8 mouse cellular contexts compared by ENCODE assay signal in genomic region chr10:34297299-34297979, GRCm38 (mm10). TPM values are rescaled to one million over a fixed set of nuclear protein-coding genes. Genes with fewer than 3 reads are reported as not detected.
DNase-seq lines count a peak whose midpoint lies in the region; ATAC-seq and TF ChIP-seq lines count a peak whose summit lies in the region.

TSS of gene Tspyl4 (plus strand) at chr10:34297442.

- under 1% methylated on average over 38 of the region's 38 CpGs for WGBS in forebrain, embryonic 15.5 days
- WGBS in liver, postnatal 0 days (ENCODE audit: insufficient replicate concordance) = under 1% methylated on average over 38 of the region's 38 CpGs
- WGBS in neural tube, embryonic 13.5 days = under 1% methylated on average over 38 of the region's 38 CpGs

- no peak for TF ChIP-seq EP300 in liver, postnatal 0 days (IDR thresholded peaks at IDR 0.05; ENCODE audit: low read depth)

- intact Hi-C loops in heart, postnatal 25 days (cut with DNase I) = loop anchor here (2.0 kb wide), 1 partner anchor 15 kb away; the partner anchor contains the start of gene Tspyl1

- H3K9ac ChIP-seq in ES-E14 (ENCODE audit: insufficient read depth, low read depth, low read length, poor library complexity, severe bottlenecking) = peak within 1 kb of the TSS; percentile 73
- peak within 1 kb of the TSS; percentile 76 for H3K9ac ChIP-seq in forebrain, embryonic 15.5 days (replicated peaks)
- H3K9ac ChIP-seq in liver, postnatal 0 days (replicated peaks) = peak within 1 kb of the TSS; percentile 56
- peak within 1 kb of the TSS; percentile 97 for H3K9ac ChIP-seq in neural tube, embryonic 13.5 days

- H3K4me3 ChIP-seq in ES-E14 (ENCODE audit: insufficient read depth in 1 of 2, low read depth in 1 of 2, low read length in 2 of 2, poor library complexity in 1 of 2, severe bottlenecking in 1 of 2) = peak within 1 kb of the TSS; percentile 75 to 77
- H3K4me3 ChIP-seq in forebrain, embryonic 15.5 days = peak within 1 kb of the TSS; percentile 57
- peak within 1 kb of the TSS; percentile 62 for H3K4me3 ChIP-seq in liver, postnatal 0 days (ENCODE audit: low read depth, low read length)
- H3K4me3 ChIP-seq in neural tube, embryonic 13.5 days = peak within 1 kb of the TSS; percentile 83

- peak; percentile 90 for DNase-seq in ES-E14 (ENCODE audit: low read depth, low spot score)
- DNase-seq in cerebellum, adult 18-20 months = peak; percentile 94 to 97
- peak; percentile 78 for DNase-seq in heart, postnatal 25 days (ENCODE audit: low spot score)
- peak; percentile 95 for DNase-seq in layer of hippocampus, adult 11-12 months (ENCODE audit: low spot score)
- DNase-seq in liver, postnatal 0 days = peak; percentile 91
- DNase-seq in telencephalon, adult 2 months (ENCODE audit: low read depth, low spot score) = peak; percentile 97

- no peak within 1 kb of the TSS for H3K27ac ChIP-seq in ES-E14 (ENCODE audit: insufficient read depth, low read depth, low read length, poor library complexity, severe bottlenecking)
- peak within 1 kb of the TSS; percentile 100 for H3K27ac ChIP-seq in forebrain, embryonic 15.5 days (replicated peaks)
- H3K27ac ChIP-seq in liver, postnatal 0 days (ENCODE audit: low read depth) = no peak within 1 kb of the TSS
- H3K27ac ChIP-seq in neural tube, embryonic 13.5 days (replicated peaks) = peak within 1 kb of the TSS; percentile 99

- peak; percentile 98 for ATAC-seq in forebrain, embryonic 15.5 days (replicated peaks)
- ATAC-seq in liver, postnatal 0 days = peak; percentile 96
- peak; percentile 99 for ATAC-seq in neural tube, embryonic 13.5 days (ENCODE audit: low read depth)

- no peak for TF ChIP-seq CTCF in liver, postnatal 0 days (IDR thresholded peaks at IDR 0.05; ENCODE audit: low read depth)

- in situ Hi-C loops in ES-E14 (cut with MboI; ENCODE audit: low sequenced_read_pairs in 2 of 2, unreplicated experiment in 2 of 2) = no loop called here

- H3K36me3 ChIP-seq in ES-E14 (ENCODE audit: control insufficient read depth, insufficient read depth, low read length, poor library complexity, severe bottlenecking) = no peaks in the 10 kb centered on the region
- H3K36me3 ChIP-seq in forebrain, embryonic 15.5 days = no peaks in the 10 kb centered on the region
- H3K36me3 ChIP-seq in liver, postnatal 0 days (replicated peaks; ENCODE audit: insufficient read depth, low read length) = 0 out of 2 replicates have a peak, but pooled peaks cover under 1% of the 10 kb centered on the region
- peaks cover 3% of the 10 kb centered on the region; the same call in 1 of the 2 replicates for H3K36me3 ChIP-seq in neural tube, embryonic 13.5 days

- H3K4me1 ChIP-seq in ES-E14 (ENCODE audit: control insufficient read depth in 2 of 2, insufficient read depth in 2 of 2, low read length in 2 of 2, poor library complexity in 1 of 2) = peaks cover 0 to 3% of the 10 kb centered on the region in 2 experiments; a peak in 1 of 4 replicates
- peaks cover 49% of the 10 kb centered on the region for H3K4me1 ChIP-seq in forebrain, embryonic 15.5 days
- peaks cover 11% of the 10 kb centered on the region; the same call in 1 of the 2 replicates for H3K4me1 ChIP-seq in liver, postnatal 0 days (ENCODE audit: insufficient read depth)
- peaks cover 46% of the 10 kb centered on the region for H3K4me1 ChIP-seq in neural tube, embryonic 13.5 days (replicated peaks)

- peak within 1 kb of the TSS; percentile 66 for H3K4me2 ChIP-seq in forebrain, embryonic 15.5 days (replicated peaks)
- peak within 1 kb of the TSS; percentile 89 for H3K4me2 ChIP-seq in liver, postnatal 0 days (ENCODE audit: low read depth, low read length)
- peak within 1 kb of the TSS; percentile 99 for H3K4me2 ChIP-seq in neural tube, embryonic 13.5 days

- H3K9me3 ChIP-seq in ES-E14 (ENCODE audit: control insufficient read depth, insufficient read depth, low read depth, low read length) = no peaks in the 10 kb centered on the region
- H3K9me3 ChIP-seq in forebrain, embryonic 15.5 days = no peaks in the 10 kb centered on the region
- H3K9me3 ChIP-seq in liver, postnatal 0 days (ENCODE audit: low read length) = no peaks in the 10 kb centered on the region
- no peaks in the 10 kb centered on the region for H3K9me3 ChIP-seq in neural tube, embryonic 13.5 days

- H3K27me3 ChIP-seq in forebrain, embryonic 15.5 days = no peaks in the 10 kb centered on the region
- H3K27me3 ChIP-seq in liver, postnatal 0 days (ENCODE audit: insufficient read depth, low read length) = no peaks in the 10 kb centered on the region
- no peaks in the 10 kb centered on the region for H3K27me3 ChIP-seq in neural tube, embryonic 13.5 days

TF ChIP-seq in ES-E14, 5 proteins besides CTCF, POLR2A, EP300 and RAD21:
- no peak for TF ChIP-seq ZC3H11A (IDR thresholded peaks at IDR 0.05; ENCODE audit: borderline replicate concordance, low read depth, low read length)
- no peak for TF ChIP-seq ZNF384 (IDR thresholded peaks at IDR 0.05; ENCODE audit: low read depth, low read length)
- peak; percentile 93 for TF ChIP-seq CHD2 (IDR thresholded peaks at IDR 0.05; ENCODE audit: low read depth, low read length)
- no peak for TF ChIP-seq HCFC1 (IDR thresholded peaks at IDR 0.05; ENCODE audit: borderline replicate concordance, insufficient read depth, low read length)
- 0 out of 2 replicates have a peak, but pooled peaks have one; percentile 43 for TF ChIP-seq MAFK (IDR thresholded peaks at IDR 0.05; ENCODE audit: insufficient read depth, low read depth, low read length)

RNA-seq across cellular contexts. Expression of gene Tspyl4, which starts in this region (rescaled TPM):
- total RNA-seq in ES-E14 (2012; rRNA removed) = 4.3 and 4.8 TPM in 2 replicates
- polyA plus RNA-seq in forebrain, embryonic 15.5 days (2015; fragmentation: Nextera tagmentation; extraction: Ambion mirVana) = 166 and 196 TPM in 2 replicates
- total RNA-seq in heart, postnatal 25 days (2021) = 10 to 100 TPM in 1 of 2 experiments, 1 to 10 TPM in 1; 8.4 to 10.7 TPM
- 0.46 and 0.51 TPM in 2 replicates for polyA plus RNA-seq in liver, postnatal 0 days (2015; fragmentation: Nextera tagmentation; extraction: Ambion mirVana)
- 258 and 266 TPM in 2 replicates for polyA plus RNA-seq in neural tube, embryonic 13.5 days (2015; fragmentation: Nextera tagmentation; extraction: Ambion mirVana)

Comparison
In these comparisons a context has a peak if more than half of its experiments do, and no peak if none do; other contexts are left out.
1. RNA of gene Tspyl4 (polyA plus RNA-seq): 258 to 266 TPM in neural tube, embryonic 13.5 days and 166 to 196 TPM in forebrain, embryonic 15.5 days; 0.46 to 0.51 TPM in liver, postnatal 0 days; every median in the first group is over 100 times any median in the second.
2. Peak in DNase-seq, ATAC-seq, H3K4me3 ChIP-seq, H3K9ac ChIP-seq and H3K4me2 ChIP-seq in liver, postnatal 0 days; RNA of the gene not detected or under 1 TPM.
3. H3K27ac ChIP-seq: peak in forebrain, embryonic 15.5 days (single experiment) and neural tube, embryonic 13.5 days (single experiment); none in ES-E14 (single experiment) and liver, postnatal 0 days (single experiment).
4. Peak in every context shown above with its lines, with median percentiles within 50 percentile points of each other: DNase-seq, H3K4me3 ChIP-seq, H3K9ac ChIP-seq, ATAC-seq and H3K4me2 ChIP-seq.